Mouse (Mus musculus): ENCODE measurements around the gene Tpcn2.

GRCm38 (mm10) chr7:145284293-145284692 lies 482 bp upstream of the Tpcn2 start:
- TF ChIP-seq EP300 (IDR thresholded peaks at IDR 0.05; ENCODE audit: low read depth) (no peak), CTCF (IDR thresholded peaks at IDR 0.05; ENCODE audit: low read depth) (no peak)
